Mouse (Mus musculus) liver, adult 2 months (tissue): ENCODE measurements at regions not wholly inside any gene's neighbourhood (a gene's known extent, or its start where the extent isn't known, plus 50 kb on each side); places are given as distances from the start of the nearest gene placed in this dataset.

Experiments
- CTCF ChIP-seq: fragments of 200-500 bp; IDR thresholded peaks from 2 replicates; pipeline ENCODE4 v1.5.1; 2011; ENCODE audit warnings: low read depth, low read length, control low read depth
- POLR2A ChIP-seq: fragments of 200-500 bp; IDR thresholded peaks from 2 replicates; pipeline ENCODE4 v1.6.1; 2011; ENCODE audit warnings: low read length, control low read depth; ENCODE audit not compliant: insufficient read depth; ENCODE audit errors: extremely low read depth

DNA sequence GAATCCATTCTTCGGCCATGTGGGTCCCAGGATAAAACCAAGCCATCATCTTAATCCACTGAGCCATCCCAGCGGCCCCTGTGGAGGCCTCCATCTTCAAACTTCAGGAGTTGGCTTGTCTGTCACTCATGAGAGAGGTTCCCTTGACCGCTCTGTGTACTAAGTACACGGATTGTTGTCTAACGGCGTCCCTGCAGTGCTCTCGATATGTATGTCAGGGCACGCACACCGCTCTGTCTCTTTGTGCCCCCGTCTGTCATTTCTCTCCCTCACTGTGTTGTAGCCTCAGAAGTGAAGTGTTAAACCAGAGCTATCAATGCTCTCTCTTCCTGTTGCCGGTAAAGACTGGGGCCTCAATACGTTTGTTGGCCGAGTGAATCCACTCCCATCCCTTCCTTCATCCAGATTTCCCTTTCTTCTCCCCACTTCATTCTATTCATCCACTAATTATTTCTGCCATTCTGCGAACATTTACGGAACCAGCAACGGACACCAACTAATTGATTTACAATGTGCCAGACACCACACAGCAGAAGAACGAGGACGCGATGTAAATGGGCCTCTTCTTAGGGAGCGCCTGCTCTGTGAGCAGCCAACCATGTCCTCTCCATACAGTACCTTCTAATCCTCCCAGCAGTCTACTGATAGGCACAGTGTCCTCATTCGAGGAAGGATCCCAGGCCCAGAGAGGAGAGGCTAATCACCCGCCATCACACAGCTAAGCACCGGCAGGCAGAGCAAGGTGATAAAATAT is 199.6 kb downstream of the Gm11011 start:
- TF ChIP-seq CTCF (no peak), POLR2A (no peak)
